Mouse (Mus musculus): Measurements from ENCODE around the gene Kif4. TPM values are rescaled to one million over a fixed set of nuclear protein-coding genes. Genes with fewer than 3 reads are reported as not detected.

Gene Kif4
- polyA plus RNA-seq, 1 experiment from 2014 or later: 29.6 TPM

Other genes starting within 250 kb of the Kif4 start
- not detected in 2 replicates for gene Otud6a, start 196.7 kb upstream of the Kif4 start, polyA plus RNA-seq (2015; fragmentation: Nextera tagmentation; extraction: Ambion mirVana)
- 0.45 and 0.57 TPM in 2 replicates for gene Awat2, start 183.0 kb upstream of the Kif4 start, polyA plus RNA-seq (2015; fragmentation: Nextera tagmentation; extraction: Ambion mirVana)
- 31.6 and 32.0 TPM in 2 replicates for gene Igbp1, start 131.4 kb upstream of the Kif4 start, polyA plus RNA-seq (2015; fragmentation: Nextera tagmentation; extraction: Ambion mirVana)
- gene Dgat2l6, start 100.9 kb upstream of the Kif4 start, polyA plus RNA-seq (2015; fragmentation: Nextera tagmentation; extraction: Ambion mirVana): not detected in 2 replicates
- gene Awat1, start 53.5 kb upstream of the Kif4 start, polyA plus RNA-seq (2015; fragmentation: Nextera tagmentation; extraction: Ambion mirVana): not detected in 2 replicates
- 0.06 TPM in 1 of 2 replicates, not detected in the other for gene P2ry4, start 30.9 kb upstream of the Kif4 start, polyA plus RNA-seq (2015; fragmentation: Nextera tagmentation; extraction: Ambion mirVana)
- gene Arr3, start 20.2 kb upstream of the Kif4 start, polyA plus RNA-seq (2015; fragmentation: Nextera tagmentation; extraction: Ambion mirVana): not detected in 2 replicates
- 140 and 143 TPM in 2 replicates for gene Pdzd11, start 831 bp downstream of the Kif4 start, polyA plus RNA-seq (2015; fragmentation: Nextera tagmentation; extraction: Ambion mirVana)
- 10.7 and 11.5 TPM in 2 replicates for gene Gdpd2, start 104.1 kb downstream of the Kif4 start, polyA plus RNA-seq (2015; fragmentation: Nextera tagmentation; extraction: Ambion mirVana)
- gene Dlg3, start 142.0 kb downstream of the Kif4 start, polyA plus RNA-seq (2015; fragmentation: Nextera tagmentation; extraction: Ambion mirVana): 10.4 and 14.2 TPM in 2 replicates

All from forebrain, embryonic 13.5 days (tissue).